Mouse (Mus musculus) thymus, adult 2 months (tissue): ENCODE data around the gene Kcnmb1.

Experiments used
- CTCF ChIP-seq: fragments of 200-500 bp; IDR thresholded peaks from 2 replicates; pipeline ENCODE4 v1.5.1; 2012; ENCODE audit warnings: mild to moderate bottlenecking, control low read depth, low read length, moderate library complexity, borderline replicate concordance; ENCODE audit not compliant: control insufficient read depth, poor library complexity, insufficient read depth; ENCODE audit errors: extremely low read depth
- POLR2A ChIP-seq: fragments of 200-500 bp; IDR thresholded peaks from 2 replicates; pipeline ENCODE4 v1.6.1; 2012; ENCODE audit warnings: mild to moderate bottlenecking, low read length, control low read depth, moderate library complexity; ENCODE audit not compliant: control insufficient read depth, poor library complexity, insufficient read depth; ENCODE audit errors: extremely low read depth

- TF ChIP-seq POLR2A = no peak
- no peak for TF ChIP-seq CTCF
Observed at GRCm38 (mm10) chr11:33939456-33940113, 23.2 kb upstream of the Kcnmb1 start.
